Mouse (Mus musculus) left cerebral cortex, postnatal 36 days (tissue): ENCODE results near the gene Ube2ql1. TPM values are rescaled to one million over a fixed set of nuclear protein-coding genes. Genes with fewer than 3 reads are reported as not detected.

ENCODE experiments used
- DNase-seq, 2 experiments: peaks; one replicate each; pipeline ENCODE4 v3.0.0; 2021 to 2022; ENCODE audit warnings: low spot score in 2 of 2, mixed read lengths in 1 of 2
- intact Hi-C: fragments of 180-260 bp; cut with DNase I; formaldehyde crosslinking; loops from one replicate; pipeline ENCODE4 v1.15.1; 2025
- total RNA-seq, 2 experiments: library from RNA; stranded (reverse); gene quantifications; 2 replicates each; pipeline ENCODE4 v1.2.3; 2021

The Ube2ql1 gene
- total RNA-seq, 2 experiments from 2014 or later: 209 to 239 TPM

DNA sequence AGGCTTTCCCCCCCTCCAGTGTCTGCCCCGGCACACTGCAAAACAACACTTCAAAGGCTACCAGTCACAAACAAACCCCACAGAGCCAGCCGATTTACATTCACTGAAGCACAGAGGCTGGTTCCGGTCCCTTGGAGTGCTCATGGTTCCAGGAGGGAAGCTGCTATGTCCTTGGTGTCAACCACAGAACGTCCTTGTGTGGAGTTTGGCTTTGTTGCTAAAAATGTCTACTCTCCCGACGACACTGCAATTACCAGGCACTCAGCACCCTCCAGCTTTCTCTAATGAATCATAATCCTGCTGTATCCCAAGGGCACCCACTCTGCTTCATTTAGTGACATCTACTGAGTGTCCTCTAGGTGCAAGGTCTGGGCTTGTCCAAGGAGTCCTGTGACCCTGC, 18.5 kb downstream of the Ube2ql1 start:
- intact Hi-C loops: no loop called here
- DNase-seq: no peak

DNA sequence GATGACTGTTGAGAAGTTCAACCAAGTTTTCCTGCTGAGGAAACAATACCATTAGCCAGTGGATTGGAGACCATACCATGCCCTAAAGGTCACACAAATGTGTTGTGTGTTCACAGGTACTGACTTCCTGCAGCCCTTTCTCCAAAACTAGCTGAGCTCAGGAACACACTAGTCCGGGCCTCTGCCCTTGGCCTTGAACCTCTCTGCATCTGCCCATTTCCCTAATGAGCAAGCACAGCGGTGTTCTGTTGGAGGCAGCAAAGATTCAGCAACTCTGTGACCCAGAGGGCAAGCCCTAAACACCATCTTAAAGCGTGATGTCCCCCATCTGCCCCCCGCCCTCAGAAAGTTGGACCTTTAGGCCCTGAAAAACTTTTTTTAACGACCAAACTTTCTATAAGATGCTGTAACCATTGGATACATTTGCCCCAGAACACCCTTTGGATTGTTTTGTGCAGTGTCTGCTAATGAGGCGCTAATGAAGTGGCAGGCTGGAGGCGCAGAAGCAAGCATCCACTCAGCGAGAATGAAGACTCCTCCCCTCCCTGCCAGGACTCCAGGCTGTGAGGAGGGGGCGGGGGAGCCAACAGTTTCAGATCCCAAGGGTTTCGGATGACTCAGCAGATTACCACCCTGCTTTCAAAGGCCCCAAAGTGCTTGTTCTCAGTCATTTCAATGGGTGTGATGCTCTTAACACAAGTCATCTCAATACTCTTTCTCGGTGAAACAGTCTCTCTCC, 21.7 kb downstream of the Ube2ql1 start:
- DNase-seq: no peak
- intact Hi-C loops: no loop called here

DNA sequence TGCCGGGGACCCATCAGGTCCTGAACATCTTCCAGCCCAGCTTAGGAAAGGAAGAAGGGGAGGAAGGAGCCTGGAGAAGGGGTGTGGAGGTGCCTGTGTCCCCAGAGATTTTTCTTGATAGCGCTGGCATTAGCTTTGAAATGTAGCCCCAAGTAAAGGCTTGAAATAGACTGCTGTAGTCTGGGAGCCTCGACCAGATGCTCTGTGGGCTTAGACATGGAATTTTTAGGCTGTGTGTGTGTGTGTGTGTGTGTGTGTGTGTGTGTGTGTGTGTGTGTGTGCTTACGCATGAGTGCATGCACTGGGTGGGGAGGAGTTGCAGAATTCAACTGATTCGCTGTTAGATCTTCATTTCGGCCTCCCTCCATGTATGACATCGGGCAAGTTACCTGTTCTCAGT, 31.5 kb downstream of the Ube2ql1 start:
- intact Hi-C loops: no loop called here
- DNase-seq: peak; percentile 23 to 33

DNA sequence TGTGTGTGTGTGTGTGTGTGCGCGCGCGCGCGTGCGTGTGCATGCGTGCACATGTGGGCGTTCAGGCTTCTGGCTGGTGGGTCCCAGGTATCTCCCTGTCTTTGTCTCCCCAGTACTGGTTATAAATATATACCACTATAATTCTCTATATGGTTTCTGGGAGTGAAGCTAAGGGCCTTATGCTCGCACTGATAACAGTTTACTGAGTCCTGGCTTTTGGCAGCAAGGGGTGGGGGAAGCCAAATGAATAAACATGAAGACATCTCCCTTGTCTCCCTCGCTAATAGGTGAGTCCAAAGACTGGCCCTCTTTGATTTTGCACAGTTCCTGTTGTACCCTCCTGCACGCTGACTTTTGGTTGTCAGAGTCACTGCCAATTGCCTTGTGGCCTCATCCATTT, 32.2 kb downstream of the Ube2ql1 start:
- intact Hi-C loops: no loop called here
- no peak for DNase-seq

DNA sequence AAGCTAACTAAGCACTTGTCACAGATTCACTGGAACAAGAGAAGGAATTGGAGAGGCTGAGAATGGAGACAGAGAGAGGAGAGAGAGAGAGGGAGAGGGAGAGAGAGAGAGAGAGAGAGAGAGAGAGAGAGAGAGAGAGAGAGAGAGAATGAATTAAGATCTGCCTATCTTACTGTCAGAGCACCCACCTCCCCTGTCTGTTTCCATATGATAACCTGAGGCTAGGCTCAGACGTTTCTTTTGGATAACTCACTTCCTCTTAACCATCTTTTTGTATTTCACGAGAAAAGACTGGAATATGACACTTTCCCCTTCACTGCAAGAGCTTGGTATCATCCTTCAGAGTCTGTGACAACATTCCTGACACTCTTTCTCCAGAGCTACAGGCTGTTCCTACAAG, 32.8 kb downstream of the Ube2ql1 start:
- intact Hi-C loops: no loop called here
- DNase-seq: no peak

DNA sequence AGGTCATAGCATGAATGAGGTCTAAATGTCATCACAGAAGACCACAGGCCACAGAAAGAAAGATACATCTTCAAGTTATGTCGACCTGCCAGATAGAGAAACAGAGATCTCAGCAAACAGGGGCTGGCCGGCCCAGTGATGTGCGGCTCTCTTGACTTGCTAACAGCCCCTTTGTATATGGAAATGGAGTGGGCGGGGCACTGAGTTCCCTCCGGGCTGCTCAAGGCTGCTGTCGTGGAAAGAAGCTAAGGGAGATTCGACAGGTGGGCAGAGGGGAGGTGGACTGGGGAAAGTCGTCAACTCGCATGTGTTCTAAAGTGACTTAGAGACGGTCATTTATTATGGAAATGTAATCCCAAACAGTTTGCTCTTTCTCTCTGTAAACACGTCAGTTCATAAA, 36.2 kb downstream of the Ube2ql1 start:
- intact Hi-C loops: no loop called here
- no peak for DNase-seq

DNA sequence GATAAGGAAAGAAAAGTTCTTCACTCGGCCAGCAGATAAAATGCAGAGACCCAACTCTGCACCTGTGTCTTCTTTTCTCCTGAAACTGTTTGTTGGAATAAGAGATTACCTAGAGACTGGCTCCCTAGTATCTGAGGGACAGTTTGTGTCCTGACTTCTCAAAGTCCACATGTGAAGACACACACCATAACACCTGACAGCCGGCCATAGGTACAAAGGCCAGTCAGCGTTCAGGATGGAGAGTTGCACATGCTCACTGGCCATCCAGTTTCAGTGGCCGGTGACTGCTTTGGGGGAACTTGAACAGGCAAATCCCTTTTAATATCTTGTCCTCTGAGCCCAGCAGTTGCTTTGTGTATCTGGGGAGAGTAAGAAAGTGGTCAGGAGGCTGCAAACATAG, 38.3 kb downstream of the Ube2ql1 start:
- DNase-seq: no peak
- intact Hi-C loops: no loop called here

DNA sequence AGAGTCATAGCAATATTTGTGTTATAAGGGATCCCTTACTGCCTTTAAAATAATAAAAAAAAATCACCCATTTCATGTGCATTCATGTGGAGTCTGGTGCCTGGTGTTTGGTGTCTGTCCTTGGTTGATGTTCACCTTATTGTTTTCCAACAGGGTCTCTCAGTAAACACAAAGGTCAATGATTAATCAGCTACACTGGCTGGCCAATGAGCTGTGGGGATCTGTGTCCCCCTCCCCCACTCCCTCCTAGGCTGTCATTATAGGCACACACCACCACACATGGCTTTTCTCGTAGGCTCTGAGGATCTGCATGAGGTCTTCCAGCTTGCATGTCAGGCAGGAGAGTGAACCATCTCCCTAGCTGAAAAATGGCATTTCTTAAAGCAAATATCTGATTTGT, 38.9 kb downstream of the Ube2ql1 start:
- intact Hi-C loops: no loop called here
- DNase-seq: no peak

DNA sequence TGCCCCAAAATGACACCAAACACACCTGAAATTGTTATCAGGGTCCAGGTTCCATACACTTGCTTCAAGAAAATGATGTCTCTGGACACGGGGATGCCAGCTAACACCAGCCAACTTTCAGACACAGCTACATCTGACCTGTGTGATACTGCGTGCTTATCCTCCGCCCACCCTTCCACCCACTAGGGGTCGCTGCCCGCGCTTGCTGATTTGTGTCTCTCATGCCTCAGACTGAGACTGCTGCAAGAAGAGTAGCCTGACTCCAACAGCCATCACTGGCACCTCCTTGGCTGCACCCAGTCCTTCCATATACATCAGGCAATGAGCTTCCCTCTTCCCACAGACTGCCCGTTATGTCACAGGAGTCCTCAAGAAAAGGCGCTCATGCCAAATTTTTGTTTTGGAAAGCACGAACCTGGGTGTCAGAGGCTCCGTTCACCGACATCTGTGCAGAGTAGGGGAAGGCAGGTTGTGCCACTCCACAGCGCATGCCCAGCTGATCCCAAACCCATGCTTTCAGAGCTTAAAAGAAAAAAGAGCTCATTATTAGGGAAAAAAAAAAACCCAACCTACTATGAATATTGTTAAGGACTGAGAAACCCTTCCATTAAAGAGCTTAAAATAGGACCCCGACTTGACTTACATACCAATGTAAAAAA, 43.2 kb downstream of the Ube2ql1 start:
- peak; percentile 76 to 78 for DNase-seq
- intact Hi-C loops: loop anchor here (5.0 kb wide), 1 partner anchor 41 kb away; the partner anchor contains the start of gene Ube2ql1

DNA sequence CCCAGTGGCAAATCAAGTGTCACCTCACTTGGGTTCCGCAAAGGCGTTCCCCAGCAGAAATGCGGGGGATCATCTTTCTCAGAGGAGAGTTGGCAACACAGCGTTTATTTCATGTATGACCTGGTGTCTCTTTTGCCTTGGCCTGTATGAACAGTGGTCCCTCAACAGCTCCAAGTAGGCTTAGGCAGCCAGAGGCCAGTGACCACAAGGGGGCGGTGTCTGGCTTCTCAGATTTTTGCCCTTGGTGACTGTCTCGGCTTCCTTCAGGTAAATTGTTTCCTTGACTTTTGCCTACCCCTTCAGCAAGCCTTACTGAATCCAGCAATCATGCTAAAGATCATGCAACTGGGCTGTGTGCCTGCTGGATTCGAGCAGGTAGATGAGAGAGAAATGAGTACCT, 48.6 kb downstream of the Ube2ql1 start:
- peak; percentile 65 to 68 for DNase-seq
- intact Hi-C loops: loop anchor here (2.0 to 5.0 kb wide), 2 partner anchors 301 to 892 kb away; no protein-coding TSS in a partner anchor

DNA sequence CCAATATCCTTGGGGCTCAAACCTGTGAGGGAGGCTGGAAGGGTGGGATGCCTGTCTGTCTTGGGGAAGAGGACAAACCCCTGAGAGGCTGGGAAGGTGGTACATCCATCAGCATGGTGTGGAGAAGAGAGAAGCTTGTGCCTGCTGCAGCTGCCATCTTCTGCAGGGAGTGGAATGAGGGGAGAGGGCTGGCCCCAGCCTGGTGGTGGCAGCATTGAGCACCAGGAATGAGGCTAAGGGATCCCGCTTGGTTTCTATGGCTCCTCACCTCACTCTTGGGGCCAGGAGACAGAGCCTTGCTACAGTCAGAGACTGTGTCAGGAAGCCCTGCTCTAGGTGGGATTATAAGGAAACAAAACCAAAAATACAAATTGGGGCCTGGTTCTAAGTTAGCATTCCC, 52.7 kb downstream of the Ube2ql1 start:
- DNase-seq: no peak

DNA sequence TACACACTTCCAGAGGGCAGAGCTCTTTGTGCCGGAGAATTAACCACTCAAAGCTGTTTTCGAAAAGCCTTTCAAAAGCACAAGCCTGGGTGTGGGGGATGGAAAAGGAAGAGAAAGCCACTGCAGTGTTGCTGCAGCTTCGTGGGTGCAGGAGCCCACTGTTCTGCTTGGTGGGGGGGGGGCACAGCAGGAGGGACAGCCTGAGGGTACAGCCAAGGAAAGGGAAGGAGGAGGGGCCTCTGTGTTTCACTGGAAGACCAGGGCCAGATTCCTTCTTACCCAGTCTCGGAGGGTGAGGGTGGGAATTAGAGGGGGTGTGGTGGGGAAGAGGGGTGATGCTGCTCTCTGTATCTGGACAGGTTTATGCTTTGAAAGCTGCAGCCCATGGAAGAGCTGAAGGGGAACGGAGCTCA, 54.3 kb downstream of the Ube2ql1 start:
- no peak for DNase-seq
- intact Hi-C loops: no loop called here

More for the DNA sequence above, 52.7 kb downstream of the Ube2ql1 start:
- intact Hi-C loops: no loop called here

DNA sequence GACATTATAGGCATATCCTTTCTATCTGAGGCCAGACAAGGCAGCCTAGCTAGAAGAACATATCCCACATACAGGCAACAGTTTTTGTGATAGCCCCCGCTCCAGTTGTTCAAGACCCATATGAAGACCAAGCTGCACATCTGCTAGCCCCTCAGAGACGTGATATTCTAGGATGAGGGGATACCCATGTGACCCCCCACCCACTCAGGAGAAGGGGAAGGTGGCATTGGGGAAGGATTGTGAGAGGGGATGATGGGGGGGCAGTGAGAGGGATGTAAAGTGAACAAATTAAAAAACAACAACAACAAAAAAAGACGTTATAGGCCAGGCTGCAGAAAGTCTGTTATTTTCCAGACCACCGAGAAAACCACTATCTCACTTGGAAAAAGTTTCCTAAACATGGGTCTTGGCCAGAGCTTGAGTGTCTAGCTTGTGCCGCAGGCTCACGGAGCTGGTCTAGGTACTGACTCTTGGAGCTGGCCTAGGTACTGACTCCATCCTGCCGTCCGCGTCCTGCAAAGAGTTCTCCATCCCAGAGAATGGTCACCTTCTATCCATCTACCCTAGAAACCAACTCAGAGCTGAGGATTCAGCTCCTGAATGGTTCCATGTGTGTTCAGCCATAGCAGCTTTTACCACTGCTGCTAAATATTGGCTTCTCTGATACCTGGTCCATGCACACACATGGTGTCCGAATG, 65.6 kb downstream of the Ube2ql1 start:
- intact Hi-C loops: no loop called here
- no peak for DNase-seq

DNA sequence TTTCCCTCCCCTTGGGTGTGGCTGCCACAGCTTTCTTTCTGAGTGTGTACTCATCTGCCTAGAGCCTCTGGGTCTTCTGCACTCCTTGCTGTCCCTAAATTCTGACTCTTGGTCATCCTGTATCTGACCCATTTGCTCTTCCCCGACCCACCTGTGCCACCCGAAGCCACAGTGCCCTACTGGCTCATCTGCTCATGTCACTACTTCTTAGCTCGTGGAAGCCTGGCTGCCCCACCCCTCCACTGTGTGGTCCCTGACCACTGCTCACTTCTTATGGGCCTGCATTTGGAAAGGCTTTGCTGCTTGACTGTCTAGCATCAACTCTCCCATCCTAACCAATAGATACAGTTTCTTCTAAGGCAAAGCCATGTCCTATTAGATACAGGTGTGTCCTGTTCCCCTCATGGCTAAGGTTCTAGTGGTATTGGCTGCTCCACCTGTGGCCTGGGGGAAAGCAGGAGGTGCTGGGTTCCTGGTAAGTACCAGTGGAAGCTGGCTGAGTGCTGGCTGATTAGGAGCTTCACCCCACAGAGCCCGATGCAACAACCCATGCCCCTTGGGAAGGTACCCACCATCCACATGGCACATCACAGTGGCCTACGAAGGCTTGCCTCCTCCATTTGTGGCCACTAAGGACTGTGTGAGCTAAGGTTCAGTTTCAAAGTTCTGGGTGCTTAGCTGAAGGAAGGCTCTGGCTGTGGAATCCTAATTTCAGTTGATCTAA, 66.3 kb downstream of the Ube2ql1 start:
- DNase-seq: no peak
- intact Hi-C loops: no loop called here

DNA sequence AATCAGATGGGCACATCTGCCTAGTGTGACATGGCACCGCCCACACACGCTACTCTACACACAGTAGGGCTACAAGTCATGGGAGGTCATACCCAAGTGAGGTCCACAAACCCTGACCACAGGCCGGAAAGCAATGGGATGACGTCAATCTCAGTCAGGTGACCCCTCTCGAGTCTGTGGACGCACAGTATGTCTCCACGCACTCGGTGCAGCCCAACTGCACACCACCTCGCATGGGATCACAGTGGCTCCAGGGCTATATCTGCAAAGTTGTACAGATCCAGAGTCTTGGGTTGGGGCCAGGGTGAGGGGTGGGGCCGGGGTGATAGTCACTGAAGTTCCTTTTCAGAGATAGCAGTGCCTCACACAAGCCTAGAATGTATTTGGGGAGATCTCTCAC, 67.1 kb downstream of the Ube2ql1 start:
- intact Hi-C loops: no loop called here
- no peak for DNase-seq

DNA sequence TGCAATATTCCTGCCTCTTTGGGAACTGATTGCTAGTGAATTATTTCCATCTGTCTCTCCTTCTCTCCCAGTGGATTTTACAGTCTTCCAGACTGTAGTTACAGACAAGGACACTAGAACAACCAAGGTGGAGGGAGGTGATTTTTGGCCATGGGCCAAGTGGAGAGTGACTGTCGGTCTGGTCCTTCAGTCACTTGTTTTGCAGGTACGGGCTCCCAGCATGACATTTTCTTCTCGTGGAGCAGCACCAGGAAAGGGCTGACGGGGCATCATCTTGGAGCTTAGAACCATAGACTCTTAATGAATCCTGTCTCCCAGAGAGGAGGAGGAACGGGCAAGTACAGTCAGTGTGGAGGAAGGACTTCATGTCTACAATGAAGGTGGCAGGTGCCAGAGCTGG, 67.6 kb downstream of the Ube2ql1 start:
- intact Hi-C loops: no loop called here
- no peak for DNase-seq

DNA sequence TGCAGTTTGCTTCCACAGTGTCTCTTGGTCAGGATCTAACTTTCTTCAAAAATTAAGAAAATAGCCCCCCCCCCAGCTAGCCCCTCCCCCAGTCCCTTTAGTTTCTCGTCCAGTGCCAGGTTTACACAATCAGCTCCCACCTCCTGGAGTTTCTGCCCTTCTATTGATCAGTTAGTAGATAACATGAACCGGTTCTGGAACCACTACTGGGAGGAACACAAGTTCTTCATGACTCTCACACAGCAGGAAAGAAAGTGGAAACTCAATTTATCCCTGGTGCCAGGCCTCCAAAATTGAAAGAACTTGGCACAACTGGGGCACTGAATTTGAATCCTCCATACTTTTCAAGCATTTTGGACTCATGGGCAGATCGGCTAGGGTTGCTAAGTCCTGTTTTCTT, 85.2 kb downstream of the Ube2ql1 start:
- DNase-seq: no peak
- intact Hi-C loops: loop anchor here (2.0 kb wide), 1 partner anchor 102 kb away; no protein-coding TSS in a partner anchor
